35 mouse cellular contexts compared by ENCODE assay signal in the genomic region with DNA sequence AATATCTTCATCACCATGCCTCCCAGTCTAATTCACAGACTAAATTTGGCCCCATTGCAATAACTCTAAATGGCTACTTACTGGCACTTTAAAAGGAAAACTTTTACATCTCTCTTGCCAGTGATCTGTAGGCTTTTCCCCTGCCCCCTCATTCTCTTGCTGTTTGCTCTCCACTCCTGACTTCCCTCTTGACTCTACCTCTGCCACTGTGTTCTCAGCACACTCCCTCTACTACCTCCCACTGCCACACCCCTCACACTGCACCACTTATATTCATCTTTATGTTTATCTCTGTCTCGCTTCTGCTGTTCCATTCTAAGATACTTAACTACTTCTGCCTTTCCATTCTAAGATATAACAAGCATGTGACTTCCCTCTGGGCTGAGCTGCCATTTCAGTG.
"Had no signal": no experiment of that assay in that cellular context is flagged by ENCODE, and none has a peak within 500 bp of the region (broad histone marks: within the 10 kb centered on the region; RNA-seq: fewer than 3 reads in every experiment).

No protein-coding gene starts in this region.

- H3K4me1 ChIP-seq: heart, embryonic 10.5 days; heart, embryonic 12.5 days; heart, embryonic 13.5 days; heart, embryonic 15.5 days; hindbrain, embryonic 10.5 days; hindbrain, embryonic 13.5 days; hindbrain, embryonic 15.5 days; intestine, embryonic 15.5 days; kidney, embryonic 15.5 days had no signal

- H3K4me3 ChIP-seq: heart, adult 2 months; heart, embryonic 10.5 days; heart, embryonic 12.5 days; heart, embryonic 13.5 days; heart, embryonic 15.5 days; hindbrain, embryonic 10.5 days; hindbrain, embryonic 13.5 days; hindbrain, embryonic 15.5 days; intestine, embryonic 15.5 days; kidney, embryonic 15.5 days; layer of hippocampus, adult 2 months had no signal

- H3K36me3 ChIP-seq: heart, embryonic 10.5 days; heart, embryonic 12.5 days; heart, embryonic 13.5 days; heart, embryonic 15.5 days; hindbrain, embryonic 10.5 days; hindbrain, embryonic 13.5 days; hindbrain, embryonic 15.5 days; intestine, embryonic 15.5 days; kidney, embryonic 15.5 days had no signal

- H3K27ac ChIP-seq: heart, adult 2 months; heart, embryonic 10.5 days; heart, embryonic 13.5 days; heart, embryonic 15.5 days; hindbrain, embryonic 10.5 days; hindbrain, embryonic 13.5 days; hindbrain, embryonic 14.5 days; hindbrain, embryonic 15.5 days; intestine, embryonic 15.5 days; kidney, embryonic 15.5 days; kidney, postnatal 0 days; layer of hippocampus, adult 2 months had no signal

- H3K9me3 ChIP-seq: heart, embryonic 10.5 days; heart, embryonic 12.5 days; heart, embryonic 13.5 days; heart, embryonic 15.5 days; hindbrain, embryonic 10.5 days; hindbrain, embryonic 13.5 days; hindbrain, embryonic 15.5 days; intestine, embryonic 15.5 days; kidney, embryonic 15.5 days had no signal

- ATAC-seq: hindbrain, embryonic 16.5 days; inflammation-experienced regulatory T-cells, adult 6 months; intestine, embryonic 15.5 days; intestine, embryonic 16.5 days; intestine, postnatal 0 days had no signal

- H3K9ac ChIP-seq: heart, embryonic 12.5 days; heart, embryonic 13.5 days; heart, embryonic 15.5 days; hindbrain, embryonic 13.5 days; hindbrain, embryonic 14.5 days; hindbrain, embryonic 15.5 days; intestine, embryonic 15.5 days; kidney, embryonic 15.5 days had no signal

- H3K4me2 ChIP-seq: heart, embryonic 11.5 days; heart, embryonic 12.5 days; heart, embryonic 13.5 days; heart, embryonic 15.5 days; hindbrain, embryonic 13.5 days; hindbrain, embryonic 14.5 days; hindbrain, embryonic 15.5 days; intestine, embryonic 15.5 days; kidney, embryonic 15.5 days had no signal

- DNase-seq: heart, adult 18-20 months; heart, adult 2 months; heart, postnatal 10 days; heart, postnatal 14 days; heart, postnatal 36 days; heart, postnatal 4 days; kidney, adult 11 months; kidney, adult 18-20 months; kidney, adult 2 months; kidney, adult 8-10 months; kidney, adult 9 months; kidney, postnatal 10 days; kidney, postnatal 14 days; kidney, postnatal 25 days; kidney, postnatal 36 days; kidney, postnatal 4 days; layer of hippocampus, adult 9-11 months; layer of hippocampus, postnatal 36 days had no signal

- H3K27me3 ChIP-seq: heart, embryonic 12.5 days; heart, embryonic 13.5 days; heart, embryonic 15.5 days; hindbrain, embryonic 13.5 days; hindbrain, embryonic 15.5 days; intestine, embryonic 15.5 days; kidney, embryonic 15.5 days had no signal
